Mouse (Mus musculus) hindbrain, embryonic 11.5 days (tissue): ENCODE measurements around the gene Scfd2. TPM values are rescaled to one million over a fixed set of nuclear protein-coding genes. Genes with fewer than 3 reads are reported as not detected.

Experiments
- ATAC-seq: fragments of 200-750 bp; cut with Nextera tagmentation; 2 replicates; pipeline ENCODE4 v1.8.0; 2017; ENCODE audit warnings: mild to moderate bottlenecking, moderate TSS enrichment, moderate library complexity; ENCODE audit not compliant: low FRiP score
- DNase-seq: peaks from one replicate; pipeline ENCODE4 v3.0.0-alpha.2; 2015; ENCODE audit warnings: low spot score
- H3K27ac ChIP-seq: fragments of 300-500 bp; sonication (generic); 2 replicates; pipeline ENCODE4 v1.5.1; 2014; ENCODE audit warnings: mild to moderate bottlenecking, low read depth, low read length
- H3K27me3 ChIP-seq: fragments of 300-500 bp; sonication (generic); 2 replicates; pipeline ENCODE4 v1.6.1; 2014; ENCODE audit warnings: mild to moderate bottlenecking, low read length, moderate library complexity, mixed read lengths; ENCODE audit not compliant: control insufficient read depth, insufficient read depth
- H3K36me3 ChIP-seq: fragments of 300-500 bp; sonication (generic); 2 replicates; pipeline ENCODE4 v1.6.1; 2014; ENCODE audit warnings: mild to moderate bottlenecking, low read length, moderate library complexity, mixed read lengths; ENCODE audit not compliant: control insufficient read depth, insufficient read depth
- H3K4me1 ChIP-seq: fragments of 300-500 bp; sonication (generic); replicated peaks from 2 replicates; pipeline ENCODE4 v1.6.1; 2014; ENCODE audit warnings: low read length, mixed read lengths; ENCODE audit not compliant: control insufficient read depth, insufficient read depth
- H3K4me2 ChIP-seq: fragments of 300-500 bp; sonication (generic); replicated peaks from 2 replicates; pipeline ENCODE4 v1.6.1; 2014; ENCODE audit warnings: mild to moderate bottlenecking, low read depth, low read length
- H3K4me3 ChIP-seq: fragments of 300-500 bp; sonication (generic); 2 replicates; pipeline ENCODE4 v1.5.1; 2014; ENCODE audit warnings: low read depth, low read length
- H3K9ac ChIP-seq: fragments of 300-500 bp; sonication (generic); 2 replicates; pipeline ENCODE4 v1.6.1; 2014; ENCODE audit warnings: low read depth, low read length
- H3K9me3 ChIP-seq: fragments of 300-500 bp; sonication (generic); 2 replicates; pipeline ENCODE4 v1.6.1; 2016; ENCODE audit warnings: low read length; ENCODE audit not compliant: control insufficient read depth
- WGBS: fragments of 180-500 bp; shearing (Covaris S2); extraction: QIAGEN DNeasy Blood & Tissue Kit; methylation state at CpG from one replicate; pipeline ENCODE4 v1.1.7; 2014; 5-methylcytosine and 5-hydroxymethylcytosine counted together
- polyA plus RNA-seq: library from polyadenylated mRNA; unstranded; fragments of >200 nt; fragmentation: Nextera tagmentation; extraction: Ambion mirVana; gene quantifications from 2 replicates; pipeline ENCODE4 v1.2.1, GENCODE M21; 2014

The Scfd2 gene
- polyA plus RNA-seq, 1 experiment from 2014 or later, result 17.2 TPM

- ATAC-seq, result no peak
- no peaks in the 10 kb centered on the region for H3K9me3 ChIP-seq
- peaks cover 8% of the 10 kb centered on the region; the same call in 1 of the 2 replicates for H3K4me1 ChIP-seq
- no peak overlapping the region for H3K9ac ChIP-seq
- H3K36me3 ChIP-seq, result peaks cover 9% of the 10 kb centered on the region; the same call in 1 of the 2 replicates
- H3K27me3 ChIP-seq, result no peaks in the 10 kb centered on the region
- peak; percentile 59 for DNase-seq
- WGBS, result 4% methylated on average over 4 of the region's 4 CpGs
- H3K4me2 ChIP-seq, result peak overlapping the region; percentile 84
- H3K27ac ChIP-seq, result 0 out of 2 replicates have a peak overlapping the region, but pooled peaks have one; percentile 17
- H3K4me3 ChIP-seq, result peak overlapping the region; percentile 86
Observed at GRCm38 (mm10) chr5:74196307-74196618, 335.3 kb downstream of the Scfd2 start.

GRCm38 (mm10) chr5:74195614-74196306, 335.8 kb downstream of the Scfd2 start:
- Histone ChIP-seq H3K27ac (peak overlapping the region; percentile 75), H3K4me2 (peak overlapping the region; percentile 84), H3K36me3 (peaks cover 9% of the 10 kb centered on the region; the same call in 1 of the 2 replicates), H3K4me3 (peak overlapping the region; percentile 86), H3K9ac (peak overlapping the region; percentile 89), H3K4me1 (peaks cover 8% of the 10 kb centered on the region; the same call in 1 of the 2 replicates), H3K9me3 (no peaks in the 10 kb centered on the region), H3K27me3 (no peaks in the 10 kb centered on the region)
- peak; percentile 67 for ATAC-seq
- under 1% methylated on average over 27 of the region's 27 CpGs for WGBS
- DNase-seq, result peak; percentile 61

- DNase-seq (peak; percentile 97), ATAC-seq (peak; percentile 95)
- H3K27ac ChIP-seq, result peak within 1 kb of the TSS; percentile 75
- H3K36me3 ChIP-seq, result peaks cover 9% of the 10 kb centered on the region; the same call in 1 of the 2 replicates
- no peaks in the 10 kb centered on the region for H3K9me3 ChIP-seq
- H3K4me1 ChIP-seq, result peaks cover 8% of the 10 kb centered on the region; the same call in 1 of the 2 replicates
- H3K27me3 ChIP-seq, result no peaks in the 10 kb centered on the region
- H3K9ac ChIP-seq, result peak within 1 kb of the TSS; percentile 89
- H3K4me3 ChIP-seq, result peak within 1 kb of the TSS; percentile 86
- under 1% methylated on average over 66 of the region's 82 CpGs for WGBS
- H3K4me2 ChIP-seq, result peak within 1 kb of the TSS; percentile 84
Observed at GRCm38 (mm10) chr5:74194841-74195613, 336.5 kb downstream of the Scfd2 start, which contains the start of gene Rasl11b. TSS of gene Rasl11b (plus strand) at chr5:74195286.

GRCm38 (mm10) chr5:74194027-74194840, 337.3 kb downstream of the Scfd2 start:
- peak; percentile 38 for DNase-seq
- Histone ChIP-seq H3K36me3 (peaks cover 9% of the 10 kb centered on the region; the same call in 1 of the 2 replicates), H3K9me3 (no peaks in the 10 kb centered on the region), H3K9ac (peak overlapping the region; percentile 89), H3K4me3 (peak overlapping the region; percentile 86), H3K4me1 (peaks cover 8% of the 10 kb centered on the region; the same call in 1 of the 2 replicates), H3K4me2 (peak overlapping the region; percentile 84), H3K27ac (no peak overlapping the region), H3K27me3 (no peaks in the 10 kb centered on the region)
- WGBS, result 31% methylated on average over 16 of the region's 16 CpGs
- ATAC-seq, result no peak; the same call in 1 of the 2 replicates

GRCm38 (mm10) chr5:74193626-74194025, 337.9 kb downstream of the Scfd2 start:
- Histone ChIP-seq H3K9ac (no peak overlapping the region), H3K27ac (no peak overlapping the region), H3K36me3 (peaks cover 7% of the 10 kb centered on the region; the same call in 1 of the 2 replicates), H3K9me3 (no peaks in the 10 kb centered on the region), H3K4me3 (no peak overlapping the region), H3K4me1 (peaks cover 8% of the 10 kb centered on the region; the same call in 1 of the 2 replicates), H3K27me3 (no peaks in the 10 kb centered on the region), H3K4me2 (no peak overlapping the region)
- DNase-seq (no peak), ATAC-seq (no peak)
- 48% methylated on average over 7 of the region's 7 CpGs for WGBS

- Histone ChIP-seq H3K27me3 (no peaks in the 10 kb centered on the region), H3K9me3 (no peaks in the 10 kb centered on the region)
- 67% methylated on average over 2 of the region's 2 CpGs for WGBS
Observed at GRCm38 (mm10) chr5:74193008-74193407, 338.6 kb downstream of the Scfd2 start.

GRCm38 (mm10) chr5:74190911-74191310, 340.6 kb downstream of the Scfd2 start:
- DNase-seq (no peak), ATAC-seq (no peak)
- no peak overlapping the region for H3K9ac ChIP-seq
- H3K4me3 ChIP-seq, result no peak overlapping the region
- H3K27ac ChIP-seq, result no peak overlapping the region
- H3K4me2 ChIP-seq, result no peak overlapping the region
- no peaks in the 10 kb centered on the region for H3K9me3 ChIP-seq
- no peaks in the 10 kb centered on the region for H3K27me3 ChIP-seq
- WGBS, result 81% methylated on average over 5 of the region's 5 CpGs
- peaks cover 6% of the 10 kb centered on the region; the same call in 1 of the 2 replicates for H3K4me1 ChIP-seq
- H3K36me3 ChIP-seq, result no peaks in the 10 kb centered on the region

More at GRCm38 (mm10) chr5:74193008-74193407, 338.6 kb downstream of the Scfd2 start:
- no peak overlapping the region for H3K4me3 ChIP-seq
- H3K4me2 ChIP-seq, result no peak overlapping the region
- ATAC-seq (no peak), DNase-seq (no peak)
- no peak overlapping the region for H3K9ac ChIP-seq
- H3K36me3 ChIP-seq, result 0 out of 2 replicates have a peak, but pooled peaks cover 2% of the 10 kb centered on the region
- H3K27ac ChIP-seq, result no peak overlapping the region
- H3K4me1 ChIP-seq, result peaks cover 8% of the 10 kb centered on the region; the same call in 1 of the 2 replicates

GRCm38 (mm10) chr5:74190161-74190491, 341.4 kb downstream of the Scfd2 start:
- Histone ChIP-seq H3K27me3 (no peaks in the 10 kb centered on the region), H3K4me2 (no peak overlapping the region), H3K4me3 (no peak overlapping the region), H3K36me3 (no peaks in the 10 kb centered on the region), H3K9ac (no peak overlapping the region), H3K27ac (no peak overlapping the region), H3K9me3 (no peaks in the 10 kb centered on the region), H3K4me1 (peaks cover 6% of the 10 kb centered on the region; the same call in 1 of the 2 replicates)
- ATAC-seq (no peak), DNase-seq (no peak)
- 46% methylated on average over 9 of the region's 9 CpGs for WGBS
